Mouse (Mus musculus): ENCODE data around the gene Gm49661.

- TF ChIP-seq POLR2A (IDR thresholded peaks at IDR 0.05; ENCODE audit: low read depth, low read length), result no peak
- no peak for TF ChIP-seq CTCF (conservative IDR thresholded peaks at IDR 0.05 in 1 of 2, IDR thresholded peaks at IDR 0.05 in 1 of 2; ENCODE audit: low read depth in 2 of 2, low read length in 2 of 2)
- TF ChIP-seq HCFC1 (IDR thresholded peaks at IDR 0.05; ENCODE audit: low read depth, low read length), result no peak
- no peak for TF ChIP-seq ZC3H11A (IDR thresholded peaks at IDR 0.05; ENCODE audit: low read depth, low read length)
- no peak for TF ChIP-seq POLR2AphosphoS2 (IDR thresholded peaks at IDR 0.05; ENCODE audit: low read depth, low read length)
- TF ChIP-seq GABPA (IDR thresholded peaks at IDR 0.05; ENCODE audit: insufficient replicate concordance, low read depth, low read length), result no peak
These were observed 32.9 kb downstream of the Gm49661 start for GRCm38 (mm10) chr8:84936041-84936961.
